Mouse (Mus musculus) neural tube, embryonic 11.5 days (tissue): ENCODE measurements around the gene Rhot2. TPM values are rescaled to one million over a fixed set of nuclear protein-coding genes. Genes with fewer than 3 reads are reported as not detected.

ENCODE experiments used
- ATAC-seq: fragments of 200-750 bp; cut with Nextera tagmentation; 2 replicates; pipeline ENCODE4 v1.8.0; 2017; ENCODE audit warnings: moderate number of reproducible peaks, mild to moderate bottlenecking, moderate TSS enrichment, moderate library complexity; ENCODE audit not compliant: insufficient read depth, low FRiP score, low TSS enrichment
- DNase-seq: peaks from one replicate; pipeline ENCODE4 v3.0.0-alpha.2; 2015; ENCODE audit warnings: low spot score
- H3K27ac ChIP-seq: fragments of 300-500 bp; sonication (generic); 2 replicates; pipeline ENCODE4 v1.5.1; 2014; ENCODE audit warnings: low read depth, mild to moderate bottlenecking, low read length
- H3K27me3 ChIP-seq: fragments of 300-500 bp; sonication (generic); 2 replicates; pipeline ENCODE4 v1.6.1; 2014; ENCODE audit warnings: mild to moderate bottlenecking, low read length, mixed read lengths; ENCODE audit not compliant: control insufficient read depth, insufficient read depth
- H3K36me3 ChIP-seq: fragments of 300-500 bp; sonication (generic); 2 replicates; pipeline ENCODE4 v1.6.1; 2014; ENCODE audit warnings: mild to moderate bottlenecking, low read length, moderate library complexity, mixed read lengths; ENCODE audit not compliant: control insufficient read depth, insufficient read depth
- H3K4me1 ChIP-seq: fragments of 300-500 bp; sonication (generic); 2 replicates; pipeline ENCODE4 v1.6.1; 2014; ENCODE audit warnings: low read length, mixed read lengths; ENCODE audit not compliant: control insufficient read depth, insufficient read depth
- H3K4me2 ChIP-seq: fragments of 300-500 bp; sonication (generic); 2 replicates; pipeline ENCODE4 v1.6.1; 2014; ENCODE audit warnings: low read depth, mild to moderate bottlenecking, moderate library complexity
- H3K4me3 ChIP-seq: fragments of 300-500 bp; sonication (generic); 2 replicates; pipeline ENCODE4 v1.5.1; 2014; ENCODE audit warnings: low read depth, low read length
- H3K9ac ChIP-seq: fragments of 300-500 bp; sonication (generic); 2 replicates; pipeline ENCODE4 v1.6.1; 2014; ENCODE audit warnings: mild to moderate bottlenecking, low read length
- H3K9me3 ChIP-seq: fragments of 300-500 bp; sonication (generic); 2 replicates; pipeline ENCODE4 v1.6.1; 2016; ENCODE audit warnings: low read length; ENCODE audit not compliant: control insufficient read depth
- WGBS: fragments of 180-500 bp; shearing (Covaris S2); extraction: QIAGEN DNeasy Blood & Tissue Kit; methylation state at CpG from one replicate; pipeline ENCODE4 v1.1.7; 2014; 5-methylcytosine and 5-hydroxymethylcytosine counted together
- polyA plus RNA-seq: library from polyadenylated mRNA; unstranded; fragments of >200 nt; fragmentation: Nextera tagmentation; extraction: Ambion mirVana; gene quantifications from 2 replicates; pipeline ENCODE4 v1.2.1, GENCODE M21; 2014

Rhot2 gene
- polyA plus RNA-seq, 1 experiment from 2014 or later, result 8.6 TPM

DNA sequence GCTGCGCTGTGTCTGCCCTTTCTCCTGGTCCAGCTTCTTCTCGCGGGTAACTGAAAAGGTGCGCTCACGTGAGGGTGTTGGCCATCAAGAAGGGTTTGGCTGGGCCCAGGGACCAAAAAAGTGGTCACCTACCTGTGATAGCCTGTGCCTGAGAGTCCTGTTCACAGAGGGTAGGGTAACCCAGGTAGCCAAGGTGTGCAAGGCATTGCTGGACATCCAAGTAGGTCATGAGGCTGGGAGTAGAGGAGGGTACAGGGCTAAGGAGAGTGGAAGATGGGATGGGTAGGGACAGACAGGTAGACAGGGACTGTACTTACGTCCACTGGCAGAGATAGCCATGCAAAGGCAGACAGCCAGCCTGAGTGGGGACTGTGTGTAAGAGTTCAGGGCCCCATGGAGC lies 4.1 kb downstream of the Rhot2 start:
- Histone ChIP-seq H3K4me3 (no peak overlapping the region), H3K27me3 (no peaks in the 10 kb centered on the region), H3K4me2 (no peak overlapping the region), H3K9me3 (no peaks in the 10 kb centered on the region), H3K27ac (no peak overlapping the region), H3K9ac (no peak overlapping the region), H3K36me3 (peaks cover 23% of the 10 kb centered on the region), H3K4me1 (peaks cover 30% of the 10 kb centered on the region)
- ATAC-seq (no peak), DNase-seq (no peak)
- 98% methylated on average over 6 of the region's 6 CpGs for WGBS

- Histone ChIP-seq H3K4me3 (no peak overlapping the region), H3K9me3 (no peaks in the 10 kb centered on the region), H3K4me2 (no peak overlapping the region), H3K9ac (no peak overlapping the region), H3K27ac (no peak overlapping the region), H3K36me3 (peaks cover 27% of the 10 kb centered on the region), H3K27me3 (no peaks in the 10 kb centered on the region), H3K4me1 (peaks cover 36% of the 10 kb centered on the region)
- DNase-seq (no peak), ATAC-seq (no peak)
- 87% methylated on average over 14 of the region's 14 CpGs for WGBS
These were observed 5.0 kb downstream of the Rhot2 start for GRCm38 (mm10) chr17:25839455-25840235.

GRCm38 (mm10) chr17:25838904-25839303 lies 5.7 kb downstream of the Rhot2 start:
- no peak overlapping the region for H3K4me2 ChIP-seq
- ATAC-seq, result no peak
- H3K36me3 ChIP-seq, result peaks cover 27% of the 10 kb centered on the region
- no peaks in the 10 kb centered on the region for H3K27me3 ChIP-seq
- H3K4me3 ChIP-seq, result no peak overlapping the region
- no peak for DNase-seq
- peaks cover 44% of the 10 kb centered on the region for H3K4me1 ChIP-seq
- no peak overlapping the region for H3K9ac ChIP-seq
- 86% methylated on average over 4 of the region's 4 CpGs for WGBS
- H3K27ac ChIP-seq, result no peak overlapping the region
- H3K9me3 ChIP-seq, result no peaks in the 10 kb centered on the region

- WGBS, result 49% methylated on average over 3 of the region's 3 CpGs
- H3K9me3 ChIP-seq, result no peaks in the 10 kb centered on the region
- H3K9ac ChIP-seq, result peak overlapping the region; percentile 68; the same call in 1 of the 2 replicates
- peak overlapping the region; percentile 68; the same call in 1 of the 2 replicates for H3K4me2 ChIP-seq
- peaks cover 41% of the 10 kb centered on the region for H3K4me1 ChIP-seq
- peaks cover 27% of the 10 kb centered on the region for H3K36me3 ChIP-seq
- no peak overlapping the region for H3K4me3 ChIP-seq
- H3K27ac ChIP-seq, result peak overlapping the region; percentile 67
- ATAC-seq (no peak), DNase-seq (peak; percentile 31)
- H3K27me3 ChIP-seq, result no peaks in the 10 kb centered on the region
These were observed 7.1 kb downstream of the Rhot2 start for GRCm38 (mm10) chr17:25837533-25837932.

GRCm38 (mm10) chr17:25837076-25837410 lies 7.6 kb downstream of the Rhot2 start, which contains the start of gene Rhbdl1:
Gene Rhbdl1 (minus strand): TSS chr17:25837295.
- H3K9me3 ChIP-seq, result no peaks in the 10 kb centered on the region
- peak within 1 kb of the TSS; percentile 67 for H3K27ac ChIP-seq
- peaks cover 27% of the 10 kb centered on the region for H3K36me3 ChIP-seq
- DNase-seq, result peak; percentile 76
- peak within 1 kb of the TSS; percentile 29 for H3K4me3 ChIP-seq
- H3K4me2 ChIP-seq, result peak within 1 kb of the TSS; percentile 68
- 2% methylated on average over 29 of the region's 29 CpGs for WGBS
- H3K4me1 ChIP-seq, result peaks cover 44% of the 10 kb centered on the region
- ATAC-seq, result no peak
- H3K27me3 ChIP-seq, result no peaks in the 10 kb centered on the region
- H3K9ac ChIP-seq, result peak within 1 kb of the TSS; percentile 68

DNA sequence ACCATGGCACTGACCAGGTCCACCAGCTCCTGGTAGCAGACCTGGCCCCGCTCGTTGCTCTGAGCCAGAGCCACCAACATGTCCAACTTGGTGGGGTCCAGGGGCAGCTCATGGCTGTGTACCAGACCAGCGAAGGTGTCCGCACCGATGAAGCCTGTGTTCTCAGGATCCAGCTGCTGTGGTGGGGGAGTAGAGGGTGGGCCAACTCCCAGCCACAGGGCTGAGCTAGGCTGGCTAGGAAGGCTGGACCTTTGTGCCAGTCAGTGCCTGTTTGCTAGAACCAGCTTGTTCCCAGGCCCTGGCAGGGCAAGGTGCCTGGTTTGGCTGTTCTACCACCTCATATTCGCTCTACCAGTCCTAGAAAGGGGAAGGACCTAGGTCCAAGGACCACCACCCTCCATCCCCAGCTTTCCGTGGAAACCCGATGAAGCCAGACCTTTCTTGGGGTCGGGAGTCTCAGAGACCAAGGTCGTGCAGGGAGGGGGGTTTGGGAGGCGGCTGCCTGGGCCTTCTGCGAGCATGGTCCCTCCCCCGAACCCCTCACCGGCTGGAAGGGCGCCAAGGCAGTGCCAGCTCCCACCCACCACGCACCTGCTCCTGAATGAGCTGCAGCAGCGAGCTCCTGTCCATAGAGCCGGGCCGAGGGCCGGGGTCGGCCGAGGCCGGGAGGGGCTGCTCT lies 8.1 kb downstream of the Rhot2 start:
- Histone ChIP-seq H3K27me3 (no peaks in the 10 kb centered on the region), H3K4me3 (peak overlapping the region; percentile 29), H3K27ac (peak overlapping the region; percentile 67), H3K4me2 (peak overlapping the region; percentile 68), H3K9ac (peak overlapping the region; percentile 68), H3K36me3 (peaks cover 27% of the 10 kb centered on the region), H3K4me1 (peaks cover 49% of the 10 kb centered on the region), H3K9me3 (no peaks in the 10 kb centered on the region)
- WGBS, result 27% methylated on average over 21 of the region's 23 CpGs
- ATAC-seq, result no peak
- DNase-seq, result no peak

GRCm38 (mm10) chr17:25835816-25836215 lies 8.8 kb downstream of the Rhot2 start:
- H3K4me1 ChIP-seq, result peaks cover 56% of the 10 kb centered on the region
- no peak overlapping the region for H3K27ac ChIP-seq
- H3K9me3 ChIP-seq, result no peaks in the 10 kb centered on the region
- no peaks in the 10 kb centered on the region for H3K27me3 ChIP-seq
- H3K4me2 ChIP-seq, result peak overlapping the region; percentile 68
- DNase-seq (no peak), ATAC-seq (no peak)
- WGBS, result 94% methylated on average over 16 of the region's 16 CpGs
- H3K36me3 ChIP-seq, result peaks cover 28% of the 10 kb centered on the region
- no peak overlapping the region for H3K4me3 ChIP-seq
- no peak overlapping the region for H3K9ac ChIP-seq

GRCm38 (mm10) chr17:25835301-25835700 lies 9.3 kb downstream of the Rhot2 start:
- H3K27me3 ChIP-seq, result no peaks in the 10 kb centered on the region
- 94% methylated on average over 7 of the region's 7 CpGs for WGBS

More at GRCm38 (mm10) chr17:25835301-25835700, 9.3 kb downstream of the Rhot2 start:
- no peak overlapping the region for H3K27ac ChIP-seq
- no peak overlapping the region for H3K9ac ChIP-seq
- no peaks in the 10 kb centered on the region for H3K9me3 ChIP-seq
- ATAC-seq (no peak), DNase-seq (no peak)
- H3K4me3 ChIP-seq, result no peak overlapping the region
- H3K36me3 ChIP-seq, result peaks cover 28% of the 10 kb centered on the region
- H3K4me2 ChIP-seq, result peak overlapping the region; percentile 96; the same call in 1 of the 2 replicates
- H3K4me1 ChIP-seq, result peaks cover 61% of the 10 kb centered on the region
